Comparison of ENCODE assay signal across 28 mouse cellular contexts in genomic region chr5:121541235-121541634, GRCm38 (mm10). TPM values are rescaled to one million over a fixed set of nuclear protein-coding genes. Genes with fewer than 3 reads are reported as not detected.
A peak's percentile ranks its signal among the peaks of the same experiment; 100 is the strongest.
DNase-seq lines count a peak whose midpoint lies in the region; ATAC-seq and TF ChIP-seq lines count a peak whose summit lies in the region.
"Had no signal": no experiment of that assay in that cellular context is flagged by ENCODE, and none has a peak within 500 bp of the region (broad histone marks: within the 10 kb centered on the region; RNA-seq: fewer than 3 reads in every experiment).

No protein-coding gene starts in this region.

- no peak for DNase-seq in kidney, postnatal 0 days (ENCODE audit: low spot score)
- no peak for DNase-seq in kidney, postnatal 4 days
- DNase-seq in 3T3-L1 (ENCODE audit: low read depth, low spot score) = peak; percentile 57
- DNase-seq in A20 (ENCODE audit: low read depth, low spot score) = peak; percentile 35
- peak; percentile 73 for DNase-seq in R1 (ENCODE audit: low read depth, low spot score)
- no peak for DNase-seq in heart, adult 11 months
- DNase-seq in urinary bladder, postnatal 36 days (ENCODE audit: low spot score in 2 of 2) = no peak
- no peak for DNase-seq in gastrocnemius, postnatal 36 days
- DNase-seq: cerebellum, adult 8-10 months; heart, postnatal 14 days; thymus, postnatal 36 days had no signal

- H3K9me3 ChIP-seq in kidney, postnatal 0 days (replicated peaks; ENCODE audit: low read length) = no peaks in the 10 kb centered on the region
- H3K9me3 ChIP-seq: forebrain, embryonic 13.5 days; heart, embryonic 12.5 days; hindbrain, embryonic 13.5 days; limb, embryonic 10.5 days; lung, embryonic 15.5 days; neural tube, embryonic 13.5 days had no signal

- WGBS in kidney, postnatal 0 days = 81% methylated on average over 7 of the region's 7 CpGs

- H3K4me2 ChIP-seq in kidney, postnatal 0 days (ENCODE audit: low read length) = no peak overlapping the region
- H3K4me2 ChIP-seq: forebrain, embryonic 13.5 days; heart, embryonic 12.5 days; hindbrain, embryonic 13.5 days; lung, embryonic 15.5 days; midbrain, embryonic 11.5 days; neural tube, embryonic 13.5 days had no signal

- ATAC-seq in kidney, postnatal 0 days (replicated peaks; ENCODE audit: low FRiP score, low read depth) = no peak
- ATAC-seq: forebrain, embryonic 13.5 days; intestine, embryonic 16.5 days had no signal

- no peak overlapping the region for H3K9ac ChIP-seq in kidney, postnatal 0 days (ENCODE audit: low read depth, low read length)
- H3K9ac ChIP-seq: forebrain, embryonic 13.5 days; heart, embryonic 12.5 days; hindbrain, embryonic 13.5 days; lung, embryonic 15.5 days; neural tube, embryonic 13.5 days had no signal

- 0 out of 2 replicates have a peak, but pooled peaks cover 7% of the 10 kb centered on the region for H3K36me3 ChIP-seq in kidney, postnatal 0 days (ENCODE audit: insufficient read depth, low read length)

- no peak overlapping the region for H3K4me3 ChIP-seq in kidney, postnatal 0 days (replicated peaks; ENCODE audit: low read depth, low read length)
- H3K4me3 ChIP-seq: erythroblast, embryonic 14.5 days; forebrain, embryonic 13.5 days; heart, embryonic 12.5 days; hindbrain, embryonic 13.5 days; limb, embryonic 10.5 days; lung, embryonic 15.5 days; neural tube, embryonic 13.5 days had no signal

- H3K27me3 ChIP-seq in kidney, postnatal 0 days (ENCODE audit: insufficient read depth, low read length) = no peaks in the 10 kb centered on the region
- H3K27me3 ChIP-seq: forebrain, embryonic 13.5 days; heart, embryonic 12.5 days; hindbrain, embryonic 13.5 days; lung, embryonic 15.5 days; neural tube, embryonic 13.5 days had no signal

- peak; percentile 42 for TF ChIP-seq CTCF in kidney, postnatal 0 days (IDR thresholded peaks at IDR 0.05; ENCODE audit: low read depth)

- intact Hi-C loops in gastrocnemius, postnatal 36 days (cut with DNase I) = no loop called here

- peaks cover 7% of the 10 kb centered on the region for H3K4me1 ChIP-seq in kidney, postnatal 0 days (replicated peaks; ENCODE audit: insufficient read depth, low read length)

- no peak overlapping the region for H3K27ac ChIP-seq in kidney, postnatal 0 days
- H3K27ac ChIP-seq: forebrain, embryonic 13.5 days; hindbrain, embryonic 13.5 days; limb, embryonic 10.5 days; lung, embryonic 15.5 days; neural tube, embryonic 13.5 days had no signal

RNA-seq across cellular contexts. Expression of gene Adam1a, which starts 4.0 kb away (rescaled TPM):
- polyA plus RNA-seq in kidney, postnatal 0 days (2015; fragmentation: Nextera tagmentation; extraction: Ambion mirVana) = 0.72 and 1.0 TPM in 2 replicates
- total RNA-seq in gastrocnemius, postnatal 36 days (2021) = 1 to 10 TPM; 1.6 to 1.7 TPM

RNA-seq across cellular contexts. Expression of gene Gm42878, which starts 4.0 kb away (rescaled TPM):
- polyA plus RNA-seq in kidney, postnatal 0 days (2015; fragmentation: Nextera tagmentation; extraction: Ambion mirVana) = 0.32 TPM in 1 of 2 replicates, not detected in the other
- total RNA-seq in gastrocnemius, postnatal 36 days (2021) = not detected
- total RNA-seq: adrenal gland, postnatal 4 days; common myeloid progenitor, adult 5-6 weeks; gastrocnemius, postnatal 4 days; heart, postnatal 14 days; left cerebral cortex, adult 18-20 months had no signal
- polyA plus RNA-seq: embryonic facial prominence, embryonic 11.5 days; erythroblast, embryonic 14.5 days; forebrain, embryonic 13.5 days; heart, embryonic 12.5 days; hindbrain, embryonic 13.5 days; intestine, embryonic 16.5 days; kidney, embryonic 16.5 days; limb, embryonic 10.5 days; liver, adult 2 months; lung, embryonic 15.5 days; midbrain, embryonic 11.5 days; neural tube, embryonic 13.5 days; small intestine, adult 2 months had no signal

RNA-seq across cellular contexts. Expression of gene Mapkapk5, which starts 4.5 kb away (rescaled TPM):
- polyA plus RNA-seq in kidney, postnatal 0 days (2015; fragmentation: Nextera tagmentation; extraction: Ambion mirVana) = 35.5 and 40.2 TPM in 2 replicates
- total RNA-seq in gastrocnemius, postnatal 36 days (2021) = 10 to 100 TPM; 79.5 to 81.0 TPM

RNA-seq across cellular contexts. Expression of gene Adam1b, which starts 38.0 kb away (rescaled TPM):
- polyA plus RNA-seq in kidney, postnatal 0 days (2015; fragmentation: Nextera tagmentation; extraction: Ambion mirVana) = 0.12 and 0.28 TPM in 2 replicates
- total RNA-seq in gastrocnemius, postnatal 36 days (2021) = not detected
- total RNA-seq: adrenal gland, postnatal 4 days; gastrocnemius, postnatal 4 days; heart, postnatal 14 days; liver, adult 2 months had no signal
- polyA plus RNA-seq: embryonic facial prominence, embryonic 11.5 days; erythroblast, embryonic 14.5 days; forebrain, embryonic 13.5 days; intestine, embryonic 16.5 days; limb, embryonic 10.5 days; liver, adult 2 months; lung, embryonic 15.5 days; midbrain, embryonic 11.5 days; neural tube, embryonic 13.5 days; small intestine, adult 2 months had no signal

RNA-seq across cellular contexts. Expression of gene Aldh2, which starts 52.4 kb away (rescaled TPM):
- 203 and 226 TPM in 2 replicates for polyA plus RNA-seq in kidney, postnatal 0 days (2015; fragmentation: Nextera tagmentation; extraction: Ambion mirVana)
- 100 to 1,000 TPM; 112 to 171 TPM for total RNA-seq in gastrocnemius, postnatal 36 days (2021)

Comparison
In these comparisons a context has a peak if more than half of its experiments do, and no peak if none do; other contexts are left out.
1. DNase-seq: peak in 3T3-L1 (single experiment), A20 (single experiment) and R1 (single experiment); none in kidney, postnatal 0 days (single experiment), kidney, postnatal 4 days (0 of 2), heart, adult 11 months (single experiment), urinary bladder, postnatal 36 days (0 of 2) and gastrocnemius, postnatal 36 days (0 of 2).